Mouse (Mus musculus) midbrain, postnatal 0 days (tissue): ENCODE measurements at regions not wholly inside any gene's neighbourhood (a gene's known extent, or its start where the extent isn't known, plus 50 kb on each side); places are given as distances from the start of the nearest gene placed in this dataset.
A peak's percentile ranks its signal among the peaks of the same experiment; 100 is the strongest.

Source experiments
- ATAC-seq: fragments of 200-750 bp; cut with Nextera tagmentation; 2 replicates; pipeline ENCODE4 v1.8.0; 2017; ENCODE audit warnings: moderate number of reproducible peaks, mild to moderate bottlenecking, moderate TSS enrichment, moderate library complexity; ENCODE audit not compliant: low FRiP score
- DNase-seq: peaks from one replicate; pipeline ENCODE4 v3.0.0-alpha.2; 2015; ENCODE audit warnings: low spot score
- H3K27ac ChIP-seq: fragments of 300-500 bp; sonication (generic); 2 replicates; pipeline ENCODE4 v1.5.1; 2014; ENCODE audit warnings: low read depth, mild to moderate bottlenecking, low read length, mixed read lengths
- H3K27me3 ChIP-seq: fragments of 300-500 bp; sonication (generic); 2 replicates; pipeline ENCODE4 v1.6.1; 2014; ENCODE audit warnings: low read length, control low read depth, mixed read lengths; ENCODE audit not compliant: insufficient read depth
- H3K36me3 ChIP-seq: fragments of 300-500 bp; sonication (generic); 2 replicates; pipeline ENCODE4 v1.6.1; 2014; ENCODE audit warnings: low read length, control low read depth, mixed read lengths; ENCODE audit not compliant: insufficient read depth
- H3K4me1 ChIP-seq: fragments of 300-500 bp; sonication (generic); 2 replicates; pipeline ENCODE4 v1.6.1; 2014; ENCODE audit warnings: mild to moderate bottlenecking, control low read depth, antibody characterized with exemption, low read length, mixed read lengths; ENCODE audit not compliant: insufficient read depth
- H3K4me2 ChIP-seq: fragments of 300-500 bp; sonication (generic); 2 replicates; pipeline ENCODE4 v1.6.1; 2014; ENCODE audit warnings: low read depth, mild to moderate bottlenecking, low read length, mixed read lengths; ENCODE audit not compliant: poor library complexity, severe bottlenecking
- H3K4me3 ChIP-seq: fragments of 300-500 bp; sonication (generic); 2 replicates; pipeline ENCODE4 v1.5.1; 2014; ENCODE audit warnings: low read depth, mild to moderate bottlenecking, low read length, moderate library complexity
- H3K9ac ChIP-seq: fragments of 300-500 bp; sonication (generic); replicated peaks from 2 replicates; pipeline ENCODE4 v1.6.1; 2014; ENCODE audit warnings: mild to moderate bottlenecking, low read length, moderate library complexity, mixed read lengths; ENCODE audit not compliant: poor library complexity, severe bottlenecking
- H3K9me3 ChIP-seq: fragments of 300-500 bp; sonication (generic); 2 replicates; pipeline ENCODE4 v1.6.1; 2016; ENCODE audit warnings: low read length, control low read depth
- CTCF ChIP-seq: IDR thresholded peaks from 2 replicates; pipeline ENCODE4 v1.5.1; 2016; ENCODE audit warnings: antibody characterized with exemption, mild to moderate bottlenecking
- WGBS: fragments of 180-500 bp; shearing (Covaris S2); extraction: QIAGEN DNeasy Blood & Tissue Kit; methylation state at CpG from one replicate; pipeline ENCODE4 v1.1.7; 2014; 5-methylcytosine and 5-hydroxymethylcytosine counted together

- DNase-seq (no peak), ATAC-seq (no peak)
- 3% methylated on average over 20 of the region's 20 CpGs for WGBS
- Histone ChIP-seq H3K9ac (no peak overlapping the region), H3K36me3 (no peaks in the 10 kb centered on the region), H3K4me1 (no peaks in the 10 kb centered on the region; the same call in 1 of the 2 replicates), H3K9me3 (no peaks in the 10 kb centered on the region), H3K27ac (no peak overlapping the region), H3K27me3 (peaks cover 71% of the 10 kb centered on the region), H3K4me2 (no peak overlapping the region), H3K4me3 (no peak overlapping the region)
- TF ChIP-seq CTCF: no peak
Observed at GRCm38 (mm10) chr13:116707621-116708455, 317.5 kb downstream of the Parp8 start.

- Histone ChIP-seq H3K36me3 (no peaks in the 10 kb centered on the region), H3K27ac (no peak overlapping the region), H3K9ac (no peak overlapping the region), H3K4me1 (no peaks in the 10 kb centered on the region; the same call in 1 of the 2 replicates), H3K9me3 (no peaks in the 10 kb centered on the region), H3K27me3 (peaks cover 63% of the 10 kb centered on the region), H3K4me3 (no peak overlapping the region), H3K4me2 (no peak overlapping the region)
- ATAC-seq (no peak), DNase-seq (no peak)
- 2% methylated on average over 18 of the region's 18 CpGs for WGBS
- TF ChIP-seq CTCF: no peak
Observed at GRCm38 (mm10) chr13:116706401-116707330, 318.7 kb downstream of the Parp8 start.

- H3K9ac ChIP-seq: no peak overlapping the region
- H3K27ac ChIP-seq: no peak overlapping the region
Observed at GRCm38 (mm10) chr13:116705611-116706386, 319.5 kb downstream of the Parp8 start.

GRCm38 (mm10) chr13:116688714-116689113, 336.6 kb downstream of the Parp8 start:
- TF ChIP-seq CTCF: no peak
- Histone ChIP-seq H3K27ac (no peak overlapping the region), H3K4me3 (no peak overlapping the region), H3K36me3 (no peaks in the 10 kb centered on the region), H3K27me3 (no peaks in the 10 kb centered on the region), H3K9me3 (no peaks in the 10 kb centered on the region; the same call in 1 of the 2 replicates), H3K4me2 (no peak overlapping the region), H3K9ac (no peak overlapping the region), H3K4me1 (no peaks in the 10 kb centered on the region)
- no peak for DNase-seq
- no peak for ATAC-seq

More at GRCm38 (mm10) chr13:116705611-116706386, 319.5 kb downstream of the Parp8 start:
- Histone ChIP-seq H3K4me1 (no peaks in the 10 kb centered on the region; the same call in 1 of the 2 replicates), H3K4me2 (peak overlapping the region; percentile 33), H3K9me3 (no peaks in the 10 kb centered on the region), H3K36me3 (no peaks in the 10 kb centered on the region), H3K27me3 (peaks cover 57% of the 10 kb centered on the region), H3K4me3 (peak overlapping the region; percentile 9; the same call in 1 of the 2 replicates)
- WGBS: under 1% methylated on average over 39 of the region's 39 CpGs
- no peak for TF ChIP-seq CTCF
- peak; percentile 47; the same call in 1 of the 2 replicates for ATAC-seq
- no peak for DNase-seq
